Mouse (Mus musculus) urinary bladder, postnatal 36 days (tissue): Measurements from ENCODE around the gene Nptn.

ENCODE experiments used
- DNase-seq, 2 experiments: peaks; one replicate each; pipeline ENCODE4 v3.0.0; 2022; ENCODE audit warnings: low spot score in 2 of 2, mixed read lengths in 1 of 2

Gene Nptn

DNA sequence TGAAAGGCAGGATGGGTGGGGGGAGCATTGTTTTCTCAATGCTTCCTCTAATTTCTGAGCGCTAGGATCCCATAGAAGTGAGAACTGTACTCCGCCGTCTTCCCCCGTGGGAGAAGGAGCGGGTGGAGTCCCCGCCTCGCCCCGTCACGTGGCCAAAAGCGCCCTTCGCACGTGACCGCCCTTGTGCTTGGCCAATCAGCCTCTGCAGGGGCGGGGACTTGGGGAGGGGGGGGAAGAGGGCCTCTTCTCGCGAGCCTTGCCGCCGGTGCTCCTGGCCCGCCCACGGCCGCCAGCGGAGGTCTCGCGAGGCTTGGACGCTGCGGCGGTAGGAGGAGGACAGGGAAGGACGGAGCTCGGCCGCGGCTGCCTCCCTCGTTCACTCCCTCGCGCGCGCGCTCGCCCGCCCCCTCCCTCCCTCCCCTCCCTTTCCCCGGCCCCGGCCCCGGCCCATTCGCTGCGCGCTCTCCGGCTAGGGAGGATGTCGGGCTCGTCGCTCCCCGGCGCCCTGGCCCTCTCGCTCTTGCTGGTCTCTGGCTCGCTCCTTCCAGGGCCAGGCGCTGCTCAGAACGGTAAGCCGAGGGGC is at the start of gene Nptn:
TSS of gene Nptn (plus strand) at position 283 of the 583 bp plus-strand sequence.
- DNase-seq: peak; percentile 94 to 98

DNA sequence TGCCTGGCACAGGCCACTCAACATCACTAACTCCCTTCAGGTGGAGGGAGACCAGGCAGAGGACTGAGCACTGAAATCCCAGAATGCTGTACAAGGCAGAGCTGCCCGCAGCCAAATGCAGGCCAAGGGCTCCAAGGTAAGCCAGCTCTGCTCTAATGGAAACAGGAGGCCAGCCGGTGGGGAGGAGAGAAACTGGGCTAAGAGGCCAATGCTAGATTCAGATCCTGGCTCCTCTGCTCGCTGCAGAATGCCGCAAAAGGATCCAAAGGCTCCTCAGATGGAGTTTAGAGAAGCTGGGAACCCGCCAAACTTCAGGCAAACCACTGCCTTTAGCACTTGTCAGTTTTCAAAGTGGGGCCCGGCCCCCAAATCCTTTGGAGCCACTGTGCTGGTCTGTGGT is 48.7 kb upstream of the Nptn start:
- no peak for DNase-seq

DNA sequence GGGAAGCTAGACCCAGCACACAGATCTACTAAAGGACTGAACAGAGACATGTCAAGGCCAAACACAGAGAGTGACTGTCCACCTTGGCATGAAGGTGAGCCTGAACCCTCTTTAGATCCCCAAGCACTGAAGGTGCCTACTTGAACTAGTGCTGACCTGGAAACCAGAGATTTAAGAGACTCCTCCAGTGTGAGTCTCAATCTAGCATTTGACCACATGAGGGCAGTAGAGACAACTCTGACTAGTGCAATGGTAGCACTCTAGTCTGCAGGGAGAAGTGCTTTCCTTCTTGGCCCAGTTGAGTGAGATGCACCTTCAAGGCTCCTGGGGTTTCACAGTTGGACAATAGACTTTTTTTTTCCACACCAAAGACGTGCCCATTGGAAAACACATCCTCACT is 47.3 kb upstream of the Nptn start:
- DNase-seq: no peak

DNA sequence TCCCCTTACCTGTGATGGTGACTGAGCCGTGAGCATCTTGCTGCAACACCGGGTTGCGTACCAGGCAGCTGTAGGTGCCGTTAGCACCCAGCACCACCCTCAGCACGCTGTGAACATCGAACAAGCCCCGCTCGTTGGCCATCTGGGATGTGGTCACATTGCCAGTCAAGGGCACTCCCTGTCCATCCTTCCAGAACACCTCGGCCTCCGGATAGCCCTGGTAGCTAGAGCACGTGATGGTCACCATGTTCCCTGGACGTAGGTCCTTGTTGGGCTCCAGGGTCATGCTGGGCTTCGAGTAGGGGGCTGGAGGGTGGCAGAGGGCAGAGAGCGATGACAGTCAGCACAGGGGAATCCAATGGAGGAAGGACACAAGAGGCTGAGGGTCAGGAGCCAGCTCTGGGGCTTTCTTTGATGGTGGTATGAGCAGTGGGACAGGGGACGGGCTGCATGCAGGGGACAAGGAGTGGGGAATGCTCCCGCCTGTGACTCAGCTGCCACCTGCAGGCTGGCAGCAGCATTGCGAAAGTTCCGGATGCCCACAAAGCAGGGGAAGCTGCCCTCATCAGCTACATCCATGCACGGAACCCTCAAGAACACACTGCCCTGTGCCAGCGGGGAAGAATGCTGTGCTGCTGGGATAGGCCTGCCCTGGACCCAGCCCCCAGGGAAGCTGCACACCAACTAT is 46.4 kb upstream of the Nptn start:
- DNase-seq: no peak

DNA sequence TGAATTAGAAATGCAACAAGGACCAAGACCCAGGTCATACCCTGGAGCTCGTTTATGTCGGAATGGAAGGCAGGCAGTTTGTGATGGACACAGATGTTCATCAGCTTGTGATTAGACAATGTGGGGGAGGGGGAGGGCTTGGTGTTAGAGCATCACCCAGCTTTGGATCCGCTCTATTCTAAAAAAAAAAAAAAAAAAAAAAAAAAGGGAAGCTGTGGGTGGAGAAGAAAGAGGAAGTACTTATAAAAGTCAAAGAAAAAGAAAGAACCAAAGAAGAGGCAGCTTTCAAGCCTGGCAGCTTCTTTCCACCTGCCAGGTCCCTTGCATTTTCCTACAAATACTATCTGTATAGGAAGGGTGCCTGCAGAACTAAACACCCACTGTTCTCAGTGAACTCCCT is 44.3 kb upstream of the Nptn start:
- no peak for DNase-seq

DNA sequence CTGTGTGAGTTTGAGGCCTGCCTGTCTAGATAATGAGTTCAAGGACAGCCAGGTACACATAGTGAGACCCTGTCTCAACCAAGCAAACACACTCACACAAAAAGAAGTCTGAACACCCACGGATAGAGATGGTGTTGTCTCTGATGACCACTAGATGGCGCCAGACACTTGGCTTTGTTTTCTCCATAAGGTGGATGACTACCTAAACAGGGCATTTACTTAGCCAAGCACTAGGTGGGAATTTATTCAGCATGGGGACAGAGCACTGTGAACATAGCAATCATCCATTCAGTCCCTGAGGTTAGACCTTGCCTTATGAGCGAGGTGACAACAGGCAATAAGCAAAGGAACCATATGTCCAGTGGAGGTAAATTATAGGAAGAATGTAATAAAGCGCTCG is 42.2 kb upstream of the Nptn start:
- DNase-seq: peak in 1 of 2 experiments; percentile 30

DNA sequence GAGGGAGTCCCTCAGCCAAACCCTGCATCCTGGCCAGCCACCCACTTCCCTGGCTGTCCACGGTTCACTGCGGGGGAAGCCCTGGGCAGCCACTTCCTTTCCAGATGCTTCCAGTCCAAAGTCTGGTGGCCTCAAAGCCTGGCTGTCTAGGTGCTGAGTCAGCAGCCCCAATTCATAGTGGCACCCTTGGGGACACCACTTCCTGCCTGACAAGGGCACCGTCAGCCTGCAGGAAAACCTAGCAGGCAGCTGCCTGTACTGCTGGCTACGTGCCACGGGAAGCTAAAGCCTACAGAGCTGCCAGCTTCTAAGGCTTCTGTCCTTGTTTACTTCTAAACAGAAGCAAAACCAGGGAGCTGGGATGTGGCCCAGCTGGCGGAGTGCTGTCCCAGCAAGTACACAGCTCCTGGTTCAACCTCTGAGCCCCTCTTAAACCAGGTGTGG is 40.1 kb upstream of the Nptn start:
- DNase-seq: peak; percentile 71 to 83

DNA sequence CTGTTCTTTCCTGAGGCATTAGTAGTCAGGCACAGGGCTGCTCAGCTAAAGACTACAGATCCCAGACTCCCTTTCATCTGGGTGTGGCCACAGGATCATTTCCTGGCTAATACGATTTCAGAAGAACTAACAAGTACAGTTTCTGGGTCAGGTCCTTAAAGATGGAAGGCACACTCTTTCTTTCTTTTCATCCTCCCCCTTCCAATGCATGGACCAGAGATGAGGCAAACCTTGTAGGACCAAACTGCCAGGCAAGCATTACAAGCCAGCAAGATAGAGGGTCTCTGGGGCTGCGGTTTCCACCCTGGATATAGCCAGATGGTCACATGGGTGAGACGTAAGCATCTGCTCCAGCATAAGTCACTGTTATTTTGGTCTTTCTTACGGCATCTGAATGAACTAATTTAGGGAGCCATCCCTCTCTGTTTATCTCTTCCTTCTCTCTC is 37.1 kb upstream of the Nptn start:
- no peak for DNase-seq

DNA sequence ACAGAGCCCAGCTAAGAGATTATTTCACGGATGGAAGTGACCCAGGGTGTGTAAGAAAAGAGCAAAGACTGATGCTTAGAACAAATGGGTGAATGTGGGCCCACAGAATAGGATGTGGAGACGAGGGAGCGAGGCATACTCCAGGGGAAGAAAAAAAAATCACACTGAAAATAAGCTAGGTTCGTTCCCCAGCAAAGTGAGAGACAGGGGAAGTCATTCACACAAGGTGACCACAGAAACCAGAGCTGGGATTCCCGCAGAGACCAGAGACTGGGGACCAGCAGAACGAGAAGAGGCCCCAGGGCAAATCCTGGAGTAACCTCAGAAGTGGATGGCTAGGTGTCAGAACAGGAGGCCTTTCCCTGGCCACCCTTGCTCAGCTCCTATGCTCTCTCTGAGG is 36.6 kb upstream of the Nptn start:
- no peak for DNase-seq

DNA sequence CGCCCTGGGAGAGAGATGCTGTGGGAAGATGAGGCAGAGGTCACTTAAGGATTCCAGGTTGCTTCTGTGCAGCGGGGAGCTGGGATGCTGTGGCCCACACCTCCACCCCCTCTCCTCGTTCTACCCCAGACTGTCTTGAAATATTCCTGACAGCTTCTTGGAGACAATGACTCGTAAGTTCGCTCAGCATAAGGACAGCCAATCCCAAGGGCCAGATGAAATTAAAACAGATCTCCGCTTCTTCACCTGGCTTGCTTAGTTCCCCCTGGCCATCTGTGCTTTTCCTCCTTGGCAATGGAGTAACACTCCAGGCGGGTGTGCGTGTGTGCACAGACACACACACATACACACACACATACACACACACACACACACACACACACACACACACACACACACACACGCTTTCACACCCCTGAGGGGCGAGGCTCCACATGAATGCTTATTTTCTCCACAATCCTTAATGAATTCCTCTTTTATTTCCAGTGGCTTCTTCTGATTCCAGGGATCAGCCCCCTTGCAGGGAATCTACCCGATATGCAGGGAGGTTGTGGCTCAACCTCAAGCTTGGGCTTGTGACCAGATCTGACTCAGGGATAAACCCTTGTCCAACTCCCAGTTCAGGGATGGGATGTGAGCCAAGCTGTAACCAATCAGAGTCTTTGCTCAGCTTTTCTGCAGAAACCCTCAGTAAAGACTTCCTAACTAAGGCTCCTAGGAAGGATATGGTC is 35.2 kb upstream of the Nptn start:
- DNase-seq: peak; percentile 38 to 70

DNA sequence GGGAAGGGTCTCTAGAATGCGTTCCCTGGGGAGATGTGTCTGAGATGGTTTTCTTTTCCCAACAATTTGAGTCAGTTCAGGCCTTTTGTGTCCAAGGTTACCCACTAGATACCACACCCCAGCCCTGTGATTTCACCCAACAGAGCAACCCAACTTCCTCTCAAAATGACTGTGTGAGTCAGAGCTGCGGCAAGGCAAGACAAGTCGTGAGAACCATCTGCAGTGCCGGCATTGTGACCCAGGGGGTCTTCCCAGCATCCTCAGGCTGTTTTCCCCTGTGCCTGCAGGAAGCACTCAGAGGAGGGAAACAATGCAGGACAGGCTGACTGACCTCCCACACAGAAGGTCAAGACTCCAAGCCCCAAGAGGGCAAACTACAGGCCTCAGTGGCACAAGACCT is 33.1 kb upstream of the Nptn start:
- no peak for DNase-seq

DNA sequence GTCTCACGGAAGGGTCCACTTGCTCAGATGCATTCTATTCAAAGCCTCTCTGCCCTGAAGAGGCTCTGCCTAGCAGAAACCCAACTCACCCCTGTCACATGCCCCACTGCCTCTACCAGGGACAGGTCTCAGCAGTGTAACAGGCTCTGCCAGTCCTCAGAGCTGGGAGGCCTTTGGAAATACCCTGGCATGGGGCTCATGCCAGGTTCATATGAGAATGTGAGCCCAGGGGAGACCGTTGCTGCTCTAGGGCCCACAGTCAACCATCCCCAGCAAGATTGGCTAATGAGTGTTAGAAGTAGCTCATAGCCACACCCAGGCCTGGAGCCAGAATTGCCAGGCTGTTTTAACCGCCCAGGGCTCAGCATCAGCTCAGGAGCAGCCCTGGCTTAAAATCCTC is 32.3 kb upstream of the Nptn start:
- no peak for DNase-seq

DNA sequence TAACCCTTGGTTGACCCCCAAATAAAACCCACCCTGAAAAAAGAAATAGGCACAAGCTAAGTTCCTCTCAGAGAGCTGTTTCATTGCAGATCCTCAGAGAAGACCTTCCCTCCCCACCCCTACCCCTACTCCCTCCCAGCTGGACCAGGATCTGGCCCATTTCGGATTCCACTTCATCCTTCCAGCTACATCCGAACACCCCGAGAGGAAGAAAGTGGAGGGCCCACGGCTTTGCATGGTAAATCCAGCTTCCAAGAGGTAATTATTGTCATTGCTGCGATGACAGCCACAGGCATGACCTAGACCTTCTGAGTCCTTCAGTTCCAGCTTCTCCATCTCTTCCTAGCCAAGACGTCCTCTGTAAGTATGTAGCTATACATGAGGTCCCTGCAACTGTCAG is 31.1 kb upstream of the Nptn start:
- no peak for DNase-seq

DNA sequence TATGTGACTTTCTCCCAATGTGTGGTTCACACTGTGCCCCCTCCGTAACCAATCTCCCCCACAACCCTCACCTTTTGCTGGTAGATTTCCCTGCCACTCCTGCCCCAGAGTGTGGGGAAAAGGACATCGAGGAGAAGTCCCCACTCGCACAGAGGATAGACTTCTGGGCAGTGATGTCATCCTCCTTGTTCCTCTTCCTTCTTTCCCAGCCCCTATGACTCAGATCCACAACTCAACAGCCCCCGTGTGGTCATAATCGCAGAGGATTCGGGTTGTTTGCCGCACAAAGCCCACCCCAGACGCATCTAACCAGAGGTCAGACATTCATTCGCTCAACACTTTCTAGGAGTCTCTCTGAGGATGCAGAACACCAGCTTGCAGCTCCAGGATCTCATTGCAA is 30.0 kb upstream of the Nptn start:
- DNase-seq: no peak

DNA sequence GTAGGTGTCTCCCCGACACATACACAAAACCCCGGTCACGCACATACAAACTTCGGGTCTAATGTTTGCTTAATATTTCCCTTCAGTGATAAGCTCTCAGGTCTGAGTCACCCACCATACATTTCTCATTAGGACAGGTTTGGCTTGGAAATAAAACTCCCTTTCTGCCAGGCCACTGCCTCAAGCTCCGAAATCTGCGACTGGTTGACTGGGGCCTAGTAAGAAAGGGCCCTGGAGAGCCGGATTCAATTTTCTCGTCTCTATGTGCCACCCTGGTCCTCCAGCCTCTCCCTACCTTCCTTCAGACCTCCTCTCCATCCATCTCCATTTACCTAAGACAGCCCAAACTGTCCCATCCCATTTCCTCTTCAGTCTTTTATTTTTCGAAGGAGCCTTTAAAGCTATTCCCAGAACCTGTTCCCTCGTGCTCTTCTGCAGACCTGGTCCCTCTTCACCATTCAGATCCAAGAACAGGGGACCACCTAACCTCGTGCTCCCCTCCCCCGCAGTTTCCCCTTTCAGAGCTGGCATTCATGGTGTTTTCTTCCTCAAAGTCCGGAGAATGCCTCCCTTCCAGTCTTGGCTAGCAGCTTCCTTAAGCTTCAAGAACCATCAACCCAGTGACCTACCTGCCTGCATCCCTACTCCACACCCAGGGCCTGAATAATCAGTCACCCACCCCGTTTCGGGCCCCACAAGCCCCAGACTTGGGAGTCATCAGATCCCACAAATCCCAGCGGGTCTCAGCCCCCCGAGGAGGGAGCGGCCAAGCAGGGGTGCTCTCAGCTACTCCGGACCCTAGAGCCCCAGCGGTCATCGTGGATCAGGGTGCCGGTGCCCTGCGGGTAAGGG is 27.8 kb upstream of the Nptn start:
- no peak for DNase-seq

DNA sequence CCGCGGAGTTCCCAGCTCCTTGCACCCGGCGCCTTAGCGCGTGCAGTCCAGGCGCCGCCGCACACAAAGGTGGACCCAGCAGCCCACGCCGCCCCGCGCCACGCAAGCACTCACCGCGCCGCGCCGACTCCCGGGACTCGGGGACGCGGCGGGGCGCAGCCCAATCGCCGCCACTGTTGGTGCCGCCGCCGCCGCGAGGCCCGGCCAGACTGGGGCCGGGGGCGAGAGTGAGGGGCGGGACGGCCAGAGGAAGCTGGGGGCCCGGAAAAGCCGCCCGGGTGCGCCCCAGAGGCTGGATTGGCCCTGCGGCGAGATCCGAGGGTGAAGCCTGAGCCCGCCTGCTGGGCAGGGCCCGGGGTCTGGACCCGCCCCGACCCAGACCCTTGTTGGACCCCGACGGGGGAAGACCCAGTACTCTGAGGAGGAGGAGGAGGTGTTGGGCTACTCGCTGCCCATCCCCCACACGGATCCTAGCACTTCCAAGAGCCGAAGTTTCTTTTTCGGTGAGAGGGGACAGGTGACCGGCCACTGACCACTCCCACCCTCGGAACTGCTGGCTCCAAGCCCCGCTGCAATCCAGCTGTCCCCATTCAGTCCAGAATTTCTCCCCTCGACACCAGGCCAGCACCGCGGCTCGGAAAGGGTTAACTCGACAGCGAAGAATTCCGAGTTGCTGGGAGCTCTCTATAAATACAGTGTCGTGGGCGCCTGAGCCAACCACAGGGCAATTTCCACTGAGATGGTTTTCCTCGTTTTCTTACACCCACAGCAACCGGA is 26.9 kb upstream of the Nptn start, which contains the start of gene Cd276:
TSS of gene Cd276 (minus strand) at position 530 of the 777 bp plus-strand sequence.
- DNase-seq: peak in 1 of 2 experiments; percentile 49

DNA sequence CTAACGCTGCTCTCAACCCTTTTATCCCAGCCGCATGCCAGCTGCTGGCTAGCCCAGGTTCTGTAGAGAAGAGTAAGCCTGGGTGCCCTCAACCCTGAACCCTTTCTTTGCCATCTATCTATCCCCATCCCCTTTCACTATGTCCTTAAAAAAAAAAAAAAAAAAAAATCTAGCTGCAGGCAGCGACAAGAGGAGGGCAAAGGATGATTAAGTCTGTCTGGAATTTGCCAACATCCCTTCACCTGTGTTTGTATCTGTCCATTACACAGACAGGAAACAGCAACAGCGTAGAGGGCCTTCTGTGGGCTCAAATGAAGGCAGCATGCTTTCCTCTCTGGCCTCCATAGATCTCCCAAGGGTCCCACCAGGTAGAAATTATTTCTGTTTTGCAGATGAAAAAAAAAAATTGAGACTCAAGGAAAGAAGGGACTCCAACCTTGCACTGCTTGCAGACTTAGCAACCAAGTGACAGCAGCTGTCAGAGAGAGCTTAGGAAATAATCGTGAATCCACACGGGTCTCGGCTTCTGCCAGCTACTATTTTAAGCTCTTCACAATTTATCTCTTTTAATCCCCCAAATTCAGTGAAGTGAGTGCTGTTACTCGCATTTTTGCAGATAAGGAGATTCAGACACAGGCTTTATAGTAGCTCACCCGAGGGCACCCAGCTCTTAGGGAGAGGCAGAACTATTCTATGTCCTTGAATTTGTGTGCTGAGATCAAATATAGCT is 26.2 kb upstream of the Nptn start:
- DNase-seq: no peak

DNA sequence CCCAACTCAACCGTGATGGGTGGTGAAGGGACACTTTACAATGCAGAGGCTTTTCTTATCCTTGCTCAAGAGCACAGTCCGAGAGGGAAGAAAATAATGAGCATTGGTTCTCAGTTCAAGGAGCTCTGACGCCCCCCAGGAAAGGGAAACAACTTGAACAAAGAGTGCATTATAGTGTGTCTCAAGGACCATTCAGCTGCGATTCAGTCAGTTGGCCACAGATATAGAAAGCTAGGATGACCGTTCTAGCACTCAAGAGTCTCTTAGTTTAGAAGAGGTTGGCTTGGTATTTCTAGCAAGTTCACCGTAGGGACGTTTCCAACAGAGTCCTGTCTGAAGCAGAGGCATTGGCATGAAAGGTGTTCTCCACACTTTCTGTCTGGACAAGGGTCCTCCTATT is 25.4 kb upstream of the Nptn start:
- no peak for DNase-seq

DNA sequence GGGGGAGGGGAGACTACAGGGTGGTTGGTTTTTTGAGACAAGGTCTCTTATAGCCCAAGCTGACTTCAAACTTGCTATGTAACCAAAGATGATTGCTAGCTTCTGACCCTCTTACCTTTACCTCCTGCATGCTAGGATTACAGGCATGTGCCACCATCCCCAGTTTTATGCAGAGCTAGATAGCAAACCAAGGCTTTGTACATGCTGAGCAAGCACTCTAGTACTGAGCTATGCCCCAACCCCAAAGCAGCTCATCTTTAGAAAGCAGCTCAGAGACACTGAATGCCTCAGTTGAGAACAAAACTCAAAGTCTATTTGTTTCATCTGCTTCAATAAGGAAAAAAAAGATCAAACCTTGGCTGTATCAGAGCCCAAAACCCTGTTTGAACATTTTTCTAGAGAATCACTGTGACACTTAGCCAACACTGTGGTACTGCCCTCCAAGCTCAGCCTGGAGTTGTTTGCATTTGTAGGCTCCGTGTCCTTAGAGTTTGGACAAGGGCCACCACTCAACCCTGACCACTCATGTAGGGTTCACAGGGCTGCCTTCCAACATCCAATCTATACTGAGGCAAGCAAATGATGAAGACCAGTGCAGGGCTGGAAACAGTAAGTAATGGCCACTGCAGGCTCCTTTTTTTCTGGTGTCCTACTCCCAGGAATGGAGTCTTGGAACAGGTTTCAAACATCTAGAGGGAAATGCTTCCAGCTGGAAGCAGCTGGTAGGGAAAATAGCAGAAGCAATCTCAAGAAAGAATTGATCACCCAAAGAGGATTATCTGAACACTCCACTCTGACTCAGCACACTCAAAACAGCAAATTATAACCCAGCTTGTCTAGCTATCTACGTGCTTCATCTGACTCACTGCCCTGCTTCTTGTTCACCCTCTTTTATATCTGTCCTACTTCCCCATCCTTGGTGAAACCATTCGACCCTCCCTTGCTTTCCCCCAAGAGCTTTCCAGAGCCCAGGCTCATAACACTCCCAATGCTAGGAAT is 24.3 kb upstream of the Nptn start:
- DNase-seq: no peak
